Comparison of ENCODE assay signal across 14 mouse cellular contexts in the genomic region with DNA sequence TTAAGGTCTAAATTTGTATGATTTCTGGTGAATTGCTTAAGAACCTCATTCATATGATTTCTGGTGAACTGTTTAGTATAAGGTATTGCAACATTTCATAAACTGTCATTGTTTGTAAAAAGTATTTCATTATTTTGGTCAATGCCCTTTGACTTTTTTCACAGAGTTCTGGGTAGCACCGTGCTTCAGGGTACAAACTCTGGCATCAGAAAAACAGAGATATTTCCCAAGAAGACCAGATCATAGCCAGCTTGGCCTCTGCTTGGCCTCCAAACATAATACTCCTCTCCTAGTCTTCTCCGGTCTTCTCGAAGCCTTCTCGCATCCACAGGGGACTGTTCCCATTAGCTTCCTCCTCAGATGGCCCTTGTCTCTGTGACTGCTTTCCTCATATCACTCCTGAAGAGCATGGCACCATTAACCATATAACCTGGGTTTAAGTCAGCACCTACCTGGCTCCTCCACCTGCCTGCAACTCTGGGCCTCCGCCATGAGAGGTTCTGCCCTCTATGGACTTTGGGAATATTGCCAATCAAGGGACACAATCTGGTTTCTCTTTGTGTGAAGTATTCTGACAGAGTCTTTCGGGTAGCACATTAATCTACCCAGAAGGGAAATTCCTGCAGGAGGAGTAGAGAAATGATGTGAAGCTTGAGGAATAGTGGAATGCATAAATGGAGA.
"Had no signal": no experiment of that assay in that cellular context is flagged by ENCODE, and none has a peak within 500 bp of the region (broad histone marks: within the 10 kb centered on the region; RNA-seq: fewer than 3 reads in every experiment).

No protein-coding gene starts in this region.

- H3K27me3 ChIP-seq: intestine, embryonic 15.5 days; limb, embryonic 12.5 days; lung, embryonic 15.5 days; midbrain, embryonic 12.5 days; neural tube, embryonic 13.5 days had no signal

- H3K27ac ChIP-seq: intestine, embryonic 15.5 days; kidney, postnatal 0 days; layer of hippocampus, adult 2 months; limb, embryonic 12.5 days; lung, embryonic 15.5 days; midbrain, embryonic 12.5 days; neural tube, embryonic 13.5 days had no signal

- DNase-seq: liver; retina, postnatal 1 day; right cerebral cortex, postnatal 4 days; spleen, adult 18-20 months; thymus, adult 18-20 months; thymus, postnatal 25 days had no signal

- H3K9ac ChIP-seq: intestine, embryonic 15.5 days; limb, embryonic 12.5 days; lung, embryonic 15.5 days; midbrain, embryonic 12.5 days; neural tube, embryonic 13.5 days had no signal

- ATAC-seq: intestine, embryonic 15.5 days; midbrain, embryonic 16.5 days had no signal

- H3K4me1 ChIP-seq: intestine, embryonic 15.5 days; limb, embryonic 12.5 days; lung, embryonic 15.5 days; midbrain, embryonic 12.5 days; neural tube, embryonic 13.5 days had no signal

- H3K4me3 ChIP-seq: intestine, embryonic 15.5 days; layer of hippocampus, adult 2 months; limb, embryonic 12.5 days; lung, embryonic 15.5 days; midbrain, embryonic 12.5 days; neural tube, embryonic 13.5 days had no signal

- H3K4me2 ChIP-seq: intestine, embryonic 15.5 days; limb, embryonic 12.5 days; lung, embryonic 15.5 days; midbrain, embryonic 12.5 days; neural tube, embryonic 13.5 days had no signal

- H3K9me3 ChIP-seq: intestine, embryonic 15.5 days; limb, embryonic 12.5 days; lung, embryonic 15.5 days; midbrain, embryonic 12.5 days; neural tube, embryonic 13.5 days had no signal

- H3K36me3 ChIP-seq: intestine, embryonic 15.5 days; limb, embryonic 12.5 days; lung, embryonic 15.5 days; midbrain, embryonic 12.5 days; neural tube, embryonic 13.5 days had no signal
